Mouse (Mus musculus) left cerebral cortex, postnatal 10 days (tissue): ENCODE results near the gene Neu4. TPM values are rescaled to one million over a fixed set of nuclear protein-coding genes. Genes with fewer than 3 reads are reported as not detected.
"Not testable (repeated sequence)": the region's sequence is repeated elsewhere in the genome, so short reads cannot be mapped to it uniquely, and the experiment has no call there.

Source experiments
- DNase-seq, 2 experiments: peaks; one replicate each; pipeline ENCODE4 v3.0.0; 2021 to 2022; ENCODE audit warnings: low spot score in 2 of 2, mixed read lengths in 1 of 2; ENCODE audit errors: extremely low spot score in 1 of 2
- intact Hi-C: fragments of 180-260 bp; cut with DNase I; formaldehyde crosslinking; loops from one replicate; pipeline ENCODE4 v1.15.1; 2025
- total RNA-seq, 2 experiments: library from RNA; stranded (reverse); gene quantifications; 2 replicates each; pipeline ENCODE4 v1.2.3; 2021

Neu4 gene
- total RNA-seq: 10 to 100 TPM in 1 of 2 experiments, 1 to 10 TPM in 1; 6.8 to 10.5 TPM

DNA sequence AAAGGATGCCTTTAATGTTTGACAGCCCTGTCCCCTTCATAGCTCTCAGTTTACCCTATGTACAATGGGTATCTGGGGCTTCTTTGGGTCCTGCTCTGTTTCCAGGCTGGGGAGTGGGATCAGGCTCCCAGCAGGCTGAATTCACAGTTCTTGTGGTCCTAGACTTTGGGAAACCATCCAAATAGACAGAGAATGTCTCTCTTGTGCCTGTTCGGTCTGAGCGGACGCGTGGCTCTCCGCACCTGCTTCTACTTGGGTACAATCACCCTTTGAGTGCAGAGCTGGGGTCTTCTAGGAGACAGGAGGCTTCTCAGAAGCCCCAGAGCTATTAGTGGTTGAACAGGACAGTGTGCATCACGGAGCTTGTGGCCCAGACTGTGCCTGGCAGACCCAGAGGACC lies at the start of gene Neu4:
Neu4 (plus strand) TSS at position 301 of the 400 bp plus-strand sequence.
- DNase-seq: peak in 1 of 2 experiments; percentile 20
- intact Hi-C loops: no loop called here

DNA sequence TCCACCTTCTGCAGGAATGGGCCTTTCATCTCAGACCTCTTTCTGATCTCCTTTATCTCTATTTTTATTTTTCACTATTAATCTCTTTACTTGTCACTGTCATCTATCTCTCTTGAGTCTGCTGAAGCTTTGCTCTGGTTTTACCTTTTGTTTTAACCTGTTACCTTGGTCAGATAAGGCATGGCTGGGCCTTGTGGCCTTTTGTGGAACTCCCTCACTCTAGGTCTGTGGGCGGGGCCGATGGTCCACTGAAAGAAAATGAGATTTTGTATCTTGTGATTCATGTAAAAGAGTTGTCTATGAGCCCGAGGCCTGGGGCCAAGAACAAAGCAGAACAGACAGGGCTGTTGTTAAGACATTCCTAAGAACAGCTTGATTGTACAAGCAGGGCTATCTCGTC lies 49.5 kb upstream of the Neu4 start:
- intact Hi-C loops, DNase-seq: not testable (repeated sequence)

DNA sequence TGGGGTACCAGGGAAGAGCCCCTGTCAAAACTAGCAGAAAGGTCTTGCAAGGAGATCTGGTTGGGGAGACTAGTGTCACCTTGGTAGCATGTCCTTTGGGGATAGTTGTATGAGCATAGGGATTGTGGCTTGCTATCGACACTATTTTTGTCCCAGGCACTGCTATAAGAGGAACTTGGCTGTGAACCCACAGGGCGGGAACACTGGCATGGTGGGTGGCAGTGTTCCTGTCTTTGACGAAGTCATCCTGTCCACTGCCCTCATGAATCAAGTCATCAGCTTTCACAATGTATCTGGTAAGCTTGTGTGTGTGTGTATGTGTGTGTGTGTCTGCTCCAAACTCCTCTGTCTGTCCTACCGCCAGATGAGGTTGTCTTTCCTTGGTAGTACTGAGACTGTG lies 44.5 kb upstream of the Neu4 start:
- DNase-seq, intact Hi-C loops: not testable (repeated sequence)

DNA sequence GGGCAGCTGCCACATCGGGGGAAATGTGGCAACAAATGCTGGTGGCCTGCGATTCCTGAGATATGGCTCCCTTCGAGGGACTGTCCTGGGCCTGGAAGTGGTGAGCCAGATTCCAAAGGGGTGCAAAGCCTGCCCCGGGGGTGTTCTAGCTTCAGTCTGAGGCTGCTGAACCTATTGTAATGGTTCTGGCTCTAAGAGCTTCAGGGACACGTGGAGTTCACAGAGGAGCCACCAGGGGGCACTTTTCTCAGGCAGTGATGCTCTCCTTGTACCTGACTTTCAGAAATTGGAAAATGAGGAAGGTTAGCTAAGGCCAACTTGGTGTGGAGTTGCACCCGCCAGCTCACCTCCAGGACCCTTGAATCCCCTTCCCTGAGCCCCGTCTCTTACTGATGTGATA lies 42.0 kb upstream of the Neu4 start:
- DNase-seq, intact Hi-C loops: not testable (repeated sequence)

DNA sequence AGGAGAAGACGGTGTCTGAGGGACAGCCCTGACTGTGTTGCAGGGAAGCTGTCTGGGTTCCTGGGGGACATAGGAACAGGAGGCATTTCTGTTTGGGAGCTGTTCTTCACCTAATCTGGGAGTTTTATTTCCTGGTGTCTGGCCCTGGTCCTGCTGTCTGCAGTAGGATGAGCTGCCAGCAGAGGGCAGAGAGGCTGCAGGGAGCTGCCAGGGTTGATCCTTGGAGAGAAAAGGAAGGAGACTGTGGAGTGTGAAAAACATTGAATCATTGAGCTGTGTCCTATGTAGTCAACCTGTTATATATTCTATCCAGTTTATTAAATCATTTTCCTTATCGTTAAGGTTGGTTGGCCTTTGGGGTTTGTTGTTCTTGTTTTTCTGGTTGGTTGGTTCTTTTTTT lies 39.3 kb upstream of the Neu4 start:
- intact Hi-C loops: loop anchor here (10.0 kb wide), 1 partner anchor 94 kb away; no protein-coding TSS in a partner anchor
- DNase-seq: not testable (repeated sequence)

DNA sequence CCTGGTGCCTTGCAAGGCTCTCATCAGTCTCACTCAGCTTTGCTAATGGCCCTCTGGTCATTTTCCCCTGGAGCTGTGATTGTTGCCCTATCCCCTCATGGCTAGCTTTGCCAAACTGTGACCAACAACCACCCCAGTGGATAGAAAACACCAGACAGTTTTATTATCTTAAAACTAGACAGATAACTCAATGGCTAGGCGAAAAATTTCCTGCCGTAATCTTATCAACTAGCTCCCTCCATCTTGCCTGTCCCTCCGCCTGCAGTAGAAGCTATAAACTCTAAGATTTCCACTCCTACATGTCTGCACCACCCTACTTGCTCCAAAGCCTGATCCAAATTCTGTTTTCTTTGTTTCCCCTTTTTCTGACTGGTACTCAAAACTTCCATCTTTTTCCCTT lies 34.1 kb upstream of the Neu4 start:
- no peak for DNase-seq
- intact Hi-C loops: loop anchor here (10.0 kb wide), 1 partner anchor 89 kb away; no protein-coding TSS in a partner anchor

DNA sequence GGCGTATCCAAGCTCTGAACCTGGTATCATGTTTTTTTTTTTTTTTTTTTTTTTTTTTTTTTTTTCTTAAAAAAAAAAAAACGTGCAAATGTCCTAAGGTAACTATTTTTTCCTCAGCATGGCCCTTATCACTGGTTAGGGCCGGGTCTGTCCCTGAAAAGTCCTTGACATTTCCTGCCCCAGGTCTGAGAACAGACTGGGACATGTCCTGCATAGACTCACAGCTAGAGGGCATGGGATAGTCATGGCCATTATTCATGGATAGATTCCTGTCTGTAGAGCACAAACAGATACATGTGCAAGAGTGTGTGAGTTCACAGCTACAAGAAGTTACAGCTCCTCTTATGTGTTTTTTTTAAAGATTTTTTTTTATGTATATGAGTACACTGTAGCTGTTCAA lies 31.5 kb upstream of the Neu4 start:
- intact Hi-C loops: loop anchor here (10.0 kb wide), 1 partner anchor 86 kb away; no protein-coding TSS in a partner anchor
- DNase-seq: no peak

DNA sequence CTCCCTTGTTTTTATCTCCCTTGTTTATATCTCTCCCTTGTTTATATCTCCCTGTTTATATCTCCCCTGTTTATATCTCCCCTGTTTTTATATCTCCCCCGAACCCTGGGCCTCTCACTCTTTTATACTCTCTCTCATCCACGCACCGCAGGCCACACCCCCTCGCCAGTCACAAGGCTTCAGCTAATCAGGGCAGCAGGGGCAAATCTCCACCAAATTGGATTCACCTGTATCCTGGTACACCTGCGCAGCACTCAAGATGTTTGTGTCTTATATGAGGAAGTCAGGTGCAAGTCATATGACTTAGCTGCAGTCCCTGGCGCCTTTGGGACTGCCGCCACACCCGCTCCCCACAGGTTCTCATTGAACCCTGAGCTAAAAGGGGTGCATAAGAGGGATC lies 30.0 kb upstream of the Neu4 start, which contains the start of gene Gal3st2c:
Gal3st2c (plus strand) TSS at position 301 of the 400 bp plus-strand sequence.
- intact Hi-C loops, DNase-seq: not testable (repeated sequence)

DNA sequence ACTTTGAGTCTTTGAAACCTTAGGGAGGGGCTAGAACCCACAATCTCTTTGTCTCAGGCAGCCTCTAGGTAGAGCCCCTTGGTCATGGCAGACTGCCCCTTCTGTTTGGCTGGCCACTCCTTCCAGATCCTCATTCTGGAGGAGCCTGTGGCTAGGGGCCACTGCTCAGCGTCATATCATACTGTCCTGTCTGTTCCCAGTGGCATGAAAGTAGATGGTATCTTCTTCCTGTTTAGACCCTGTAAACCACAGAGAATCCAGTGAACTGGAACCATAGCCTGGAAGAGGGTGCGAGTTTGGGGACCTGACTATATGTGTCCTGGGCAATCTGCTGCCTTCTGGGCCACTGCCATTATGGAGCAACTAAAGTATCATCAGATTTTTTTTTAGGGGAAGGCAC lies 29.2 kb upstream of the Neu4 start:
- intact Hi-C loops, DNase-seq: not testable (repeated sequence)

DNA sequence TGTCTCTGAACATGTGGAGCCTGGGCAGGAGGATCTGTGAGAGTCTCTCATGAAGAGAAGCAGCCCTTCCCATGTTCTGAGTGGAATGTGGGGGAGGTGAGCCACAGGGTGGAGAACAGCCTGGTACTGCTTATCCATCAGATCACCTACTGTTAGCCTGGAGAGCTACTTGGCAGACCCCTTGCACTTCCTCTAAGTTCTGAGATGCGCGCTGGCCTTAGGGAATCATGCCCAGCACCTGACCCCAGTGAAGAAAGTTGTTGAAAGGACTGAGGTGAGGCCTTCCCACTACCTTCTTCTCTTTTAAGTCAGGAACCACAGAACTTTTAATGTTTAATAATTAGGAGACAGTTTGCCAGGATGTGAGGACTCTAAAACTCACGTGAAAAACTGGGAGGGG lies 28.8 kb upstream of the Neu4 start:
- DNase-seq, intact Hi-C loops: not testable (repeated sequence)

DNA sequence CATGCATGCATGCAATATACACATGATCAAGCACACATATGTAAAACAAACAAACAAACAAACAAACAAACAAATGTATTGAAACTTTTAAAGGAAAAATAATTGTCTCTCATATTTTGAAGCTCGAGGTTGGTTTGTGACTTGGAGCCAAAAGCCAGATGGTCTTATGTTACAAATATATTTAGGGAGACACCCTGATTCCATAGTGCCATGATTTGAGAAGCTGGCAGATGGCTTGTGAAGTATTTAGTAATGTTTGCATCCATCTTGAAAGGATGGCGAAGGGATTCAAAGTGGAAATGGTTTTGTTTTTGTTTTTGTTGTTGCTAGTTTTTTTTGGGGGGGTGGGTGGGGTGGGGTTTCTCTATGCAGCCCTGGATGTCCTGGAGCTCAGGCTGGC lies 19.2 kb upstream of the Neu4 start:
- intact Hi-C loops: no loop called here
- DNase-seq: no peak

DNA sequence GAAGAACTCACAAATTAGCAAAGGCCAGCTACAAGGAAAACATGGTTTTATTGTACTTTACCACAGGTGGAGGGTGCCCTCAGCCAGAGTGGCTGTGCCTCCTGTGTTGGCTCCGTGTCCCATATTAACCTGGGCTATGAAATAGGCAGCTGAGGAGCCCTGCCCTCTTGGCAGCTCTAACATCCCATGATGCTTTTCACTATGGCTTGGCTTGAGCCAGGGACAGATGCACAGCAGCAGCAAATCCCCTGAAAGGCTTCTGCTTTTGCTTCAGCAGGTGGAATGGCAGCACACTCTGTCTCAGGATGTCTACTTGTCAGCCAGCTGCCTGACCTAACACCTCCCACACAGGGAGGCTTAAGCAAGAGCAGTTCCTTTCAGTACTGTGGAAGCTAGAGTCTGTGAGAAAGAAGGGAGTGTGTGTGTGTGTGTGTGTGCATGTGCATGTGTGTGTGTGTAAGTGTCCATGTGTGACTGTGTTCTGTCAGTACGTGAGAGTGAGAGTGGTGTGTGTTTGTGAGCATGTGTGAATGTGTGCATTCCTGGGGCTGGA lies 14.2 kb upstream of the Neu4 start:
- intact Hi-C loops, DNase-seq: not testable (repeated sequence)

DNA sequence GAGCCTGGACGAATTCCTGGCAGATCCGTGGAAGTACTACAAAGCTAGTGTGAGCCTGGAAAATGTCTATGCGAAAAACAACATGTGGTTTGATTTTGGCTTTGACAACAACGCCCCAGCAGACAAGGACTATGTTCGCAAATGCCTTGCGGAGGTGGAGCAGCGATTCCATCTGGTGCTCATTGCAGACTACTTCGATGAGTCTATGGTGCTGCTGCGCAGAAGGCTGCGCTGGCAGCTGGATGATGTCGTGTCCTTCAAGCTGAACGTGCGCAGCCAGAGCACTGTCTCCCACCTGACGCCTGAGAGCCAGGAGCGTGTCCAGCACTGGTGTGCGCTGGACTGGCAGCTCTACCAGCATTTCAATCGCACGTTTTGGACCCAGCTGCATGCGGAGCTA lies 11.4 kb upstream of the Neu4 start:
- intact Hi-C loops: not testable (repeated sequence)
- DNase-seq: peak in 1 of 2 experiments; percentile 68

DNA sequence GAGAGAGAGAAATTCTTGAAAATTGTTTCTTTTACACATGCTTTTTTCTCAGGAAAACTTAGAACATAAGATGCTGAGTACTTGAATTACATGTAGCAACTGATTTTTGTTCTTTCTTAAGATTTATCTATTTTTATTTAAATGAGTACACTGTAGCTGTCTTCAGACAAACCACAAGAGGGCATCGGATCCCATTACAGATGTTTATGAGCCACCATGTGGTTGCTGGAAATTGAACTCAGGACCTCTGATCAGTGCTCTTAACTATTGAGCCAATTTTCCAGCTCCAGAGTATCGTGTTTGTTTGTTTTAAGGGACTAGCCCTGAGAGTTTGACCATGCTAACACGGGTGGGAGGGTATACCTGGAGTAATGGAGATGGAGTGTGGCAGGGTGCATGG lies 8.6 kb upstream of the Neu4 start:
- intact Hi-C loops: no loop called here
- DNase-seq: no peak

DNA sequence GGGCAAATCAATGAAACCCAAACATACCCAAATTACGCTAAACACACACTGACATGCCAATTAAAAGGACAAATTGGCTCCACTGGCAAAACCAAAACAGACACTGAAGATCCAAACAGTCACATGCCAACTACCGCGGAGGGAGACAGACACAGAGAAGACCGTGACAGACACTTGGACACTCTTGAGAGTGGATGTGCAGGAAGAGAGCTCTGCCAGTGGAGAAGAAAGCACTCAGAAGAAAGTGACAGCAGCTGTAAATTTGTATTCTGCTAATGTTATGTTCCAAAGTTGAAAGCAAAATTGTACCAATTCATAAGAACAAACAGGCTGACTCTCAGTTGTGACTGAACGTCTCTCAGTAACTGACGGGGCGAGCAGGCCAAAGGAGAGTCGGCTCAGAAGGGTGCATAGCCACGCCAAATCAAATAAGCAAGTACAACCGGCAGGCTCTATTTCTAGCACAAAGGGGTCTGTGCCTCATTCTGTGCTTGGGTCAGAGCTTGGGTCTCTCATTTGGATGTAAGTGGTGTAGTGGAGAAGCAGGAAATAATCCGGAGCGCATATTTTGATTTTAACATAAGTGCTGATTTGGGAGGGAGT lies 7.4 kb downstream of the Neu4 start:
- DNase-seq: no peak

DNA sequence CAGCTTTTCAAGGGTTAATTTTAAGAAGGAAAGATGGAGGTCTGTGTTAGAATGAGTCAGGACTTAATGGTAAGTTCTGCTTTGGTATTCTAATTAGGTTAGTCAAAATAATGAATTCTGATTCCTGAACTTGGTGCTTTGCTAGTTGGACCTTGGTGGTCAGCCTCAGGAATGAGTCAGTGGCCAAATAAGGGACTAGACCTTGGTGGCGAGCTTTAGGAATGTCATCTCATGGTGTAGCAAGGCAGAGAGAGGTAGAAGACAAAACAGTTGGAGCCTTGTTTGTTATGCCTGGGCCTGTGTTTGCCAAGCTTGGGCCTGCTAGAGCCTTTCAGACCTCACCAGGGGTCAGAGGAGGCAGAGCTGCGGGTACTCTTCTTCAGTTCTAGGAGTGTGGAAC lies 8.5 kb downstream of the Neu4 start:
- intact Hi-C loops: no loop called here
- no peak for DNase-seq

More for the DNA sequence above, 7.4 kb downstream of the Neu4 start:
- intact Hi-C loops: no loop called here

DNA sequence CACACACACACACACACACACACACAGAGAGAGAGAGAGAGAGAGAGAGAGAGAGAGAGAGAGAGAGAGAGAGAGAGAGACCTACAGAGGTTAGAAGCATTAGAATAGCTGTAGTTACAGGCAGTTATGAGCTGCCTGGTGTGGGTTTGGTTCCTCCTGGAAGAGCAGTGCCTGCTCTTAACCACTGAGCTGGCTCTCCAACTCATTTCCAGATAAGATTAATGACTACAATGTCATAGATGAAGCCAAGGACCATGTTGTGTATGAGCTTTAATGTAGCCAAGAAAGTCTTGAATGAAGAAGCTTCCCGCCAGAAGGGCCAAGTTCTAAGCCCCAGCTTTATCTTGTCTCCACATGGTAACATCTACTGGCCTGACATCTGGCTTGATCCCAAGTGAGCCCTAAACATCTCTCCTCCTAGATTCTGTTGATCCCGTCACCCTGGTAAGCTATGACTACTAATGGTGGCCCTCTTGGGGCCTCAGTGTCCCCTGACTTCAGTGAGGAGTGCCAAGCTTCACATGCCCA lies 12.9 kb downstream of the Neu4 start:
- intact Hi-C loops: no loop called here
- DNase-seq: no peak

DNA sequence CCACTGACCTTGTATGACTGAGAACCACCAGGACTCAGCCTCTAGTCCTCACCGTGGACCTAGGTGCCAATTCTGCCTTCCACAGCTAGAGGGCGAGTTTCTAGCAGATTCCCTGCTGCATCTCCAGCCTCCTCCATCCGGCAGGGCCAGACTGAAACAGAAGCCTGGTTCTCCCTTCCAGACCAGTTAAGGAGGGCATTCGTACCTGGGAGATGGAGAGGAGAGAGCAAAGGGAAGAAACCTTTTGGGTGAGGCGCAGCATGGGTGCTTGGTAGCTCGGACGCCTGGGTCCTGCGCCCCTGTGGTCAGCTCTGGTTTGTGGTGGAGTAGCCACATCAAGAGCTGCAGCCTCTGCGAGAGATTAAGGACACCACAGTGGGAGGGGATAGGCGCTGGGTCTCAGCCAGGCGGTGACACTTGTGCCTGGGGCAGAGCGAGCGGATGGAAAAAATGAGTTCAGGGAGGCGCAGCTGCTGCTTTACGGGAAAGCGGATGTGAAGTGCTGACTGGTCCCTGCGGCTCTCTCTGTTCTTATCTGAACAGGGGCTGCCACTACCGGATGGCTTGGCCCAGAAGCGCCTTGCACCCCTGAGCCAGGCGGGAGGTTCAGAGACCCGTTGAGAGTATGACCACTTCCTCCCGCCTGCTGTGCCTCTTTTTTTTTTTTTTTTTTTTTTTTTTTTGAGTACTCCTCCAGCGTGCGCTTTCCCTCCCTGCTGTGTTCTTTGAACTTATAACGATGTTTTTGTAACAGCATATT lies 14.9 kb downstream of the Neu4 start:
- intact Hi-C loops: loop anchor here (2.0 kb wide), 1 partner anchor 44 kb away; no protein-coding TSS in a partner anchor
- peak; percentile 81 to 89 for DNase-seq

DNA sequence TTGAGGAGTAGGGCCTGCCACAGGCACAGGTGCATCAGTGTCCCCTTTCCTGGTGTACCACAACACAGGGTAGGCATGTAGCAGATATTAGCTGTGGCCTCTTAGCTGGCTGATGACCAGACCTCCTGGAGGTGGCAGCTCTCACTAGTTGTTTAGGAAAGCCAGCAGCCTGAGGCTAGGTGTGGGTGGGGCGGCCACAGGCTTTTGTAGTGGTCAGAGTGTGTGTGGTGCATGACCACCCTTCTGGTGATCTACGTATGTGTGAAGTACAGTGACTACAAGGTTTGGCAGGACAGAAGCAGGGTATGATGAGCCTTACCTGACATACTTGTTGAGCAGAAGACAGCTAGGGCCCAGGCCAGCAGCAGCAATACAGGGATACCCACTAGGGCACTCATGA lies 20.1 kb downstream of the Neu4 start:
- DNase-seq: no peak
- intact Hi-C loops: no loop called here

DNA sequence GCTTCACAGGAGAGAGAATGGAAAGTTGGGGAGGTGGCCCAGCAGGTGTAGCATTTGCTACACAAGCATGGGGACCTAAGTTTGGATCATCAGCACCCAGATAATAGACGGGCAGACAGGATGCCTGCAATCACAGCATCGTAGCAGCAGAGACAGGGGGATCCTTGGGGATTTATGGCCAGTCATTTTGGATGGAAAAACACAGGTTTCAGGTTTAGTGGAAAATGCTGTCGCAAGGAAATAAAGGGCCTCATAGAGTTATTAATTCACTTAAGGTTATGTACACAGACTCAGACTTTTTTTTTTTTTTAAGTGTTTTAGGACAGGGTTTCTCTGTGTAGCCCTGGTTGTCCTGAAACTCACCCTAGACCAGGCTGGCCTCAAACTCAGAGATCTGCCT lies 25.3 kb downstream of the Neu4 start:
- intact Hi-C loops: no loop called here
- no peak for DNase-seq
